Mouse (Mus musculus) frontal cortex, postnatal 36 days (tissue): Measurements from ENCODE around the gene Gm2163.
"Not testable (repeated sequence)": the region's sequence is repeated elsewhere in the genome, so short reads cannot be mapped to it uniquely, and the experiment has no call there.

Experiments
- DNase-seq, 2 experiments: peaks; one replicate each; pipeline ENCODE4 v3.0.0; 2022; ENCODE audit warnings: low spot score in 2 of 2

Gene Gm2163

GRCm38 (mm10) chr4:42466452-42466851 is at the start of gene Gm2163:
Gm2163 (plus strand) TSS chr4:42466752.
- not testable (repeated sequence) for DNase-seq

GRCm38 (mm10) chr4:42439078-42439477 is 27.5 kb upstream of the Gm2163 start, which contains the start of gene Gm21586:
Gm21586 (plus strand) TSS chr4:42439378.
- not testable (repeated sequence) for DNase-seq

GRCm38 (mm10) chr4:42528075-42528474 is 61.5 kb downstream of the Gm2163 start, which contains the start of gene Fam205a2:
Fam205a2 (minus strand) TSS chr4:42528175.
- DNase-seq = not testable (repeated sequence)

- not testable (repeated sequence) for DNase-seq
Observed at GRCm38 (mm10) chr4:42611895-42612294, 145.3 kb downstream of the Gm2163 start, which contains the start of gene Gm10591. Gm10591 (plus strand) TSS chr4:42612195.

GRCm38 (mm10) chr4:42629419-42629818 is 162.9 kb downstream of the Gm2163 start, which contains the start of gene Gm2564:
Gm2564 (plus strand) TSS chr4:42629719.
- DNase-seq = not testable (repeated sequence)
